Mouse (Mus musculus) thymus, adult 2 months (tissue): ENCODE data around the gene Scn1a.
A peak's percentile ranks its signal among the peaks of the same experiment; 100 is the strongest.

Source experiments
- CTCF ChIP-seq: fragments of 200-500 bp; IDR thresholded peaks from 2 replicates; pipeline ENCODE4 v1.5.1; 2012; ENCODE audit warnings: mild to moderate bottlenecking, control low read depth, low read length, moderate library complexity, borderline replicate concordance; ENCODE audit not compliant: control insufficient read depth, poor library complexity, insufficient read depth; ENCODE audit errors: extremely low read depth
- POLR2A ChIP-seq: fragments of 200-500 bp; IDR thresholded peaks from 2 replicates; pipeline ENCODE4 v1.6.1; 2012; ENCODE audit warnings: mild to moderate bottlenecking, low read length, control low read depth, moderate library complexity; ENCODE audit not compliant: control insufficient read depth, poor library complexity, insufficient read depth; ENCODE audit errors: extremely low read depth

- TF ChIP-seq CTCF (peak; percentile 42; the same call in 1 of the 2 replicates), POLR2A (peak; percentile 57; the same call in 1 of the 2 replicates)
Measured at GRCm38 (mm10) chr2:66256220-66257131, 184.2 kb downstream of the Scn1a start, which contains the start of gene Ttc21b.
